Mouse (Mus musculus) right cerebral cortex, adult 18-20 months (tissue): Measurements from ENCODE around the gene Fam189a2.

Experiments
- DNase-seq: peaks from one replicate; pipeline ENCODE4 v3.0.0; 2022; ENCODE audit warnings: mixed read lengths

Fam189a2 gene

DNA sequence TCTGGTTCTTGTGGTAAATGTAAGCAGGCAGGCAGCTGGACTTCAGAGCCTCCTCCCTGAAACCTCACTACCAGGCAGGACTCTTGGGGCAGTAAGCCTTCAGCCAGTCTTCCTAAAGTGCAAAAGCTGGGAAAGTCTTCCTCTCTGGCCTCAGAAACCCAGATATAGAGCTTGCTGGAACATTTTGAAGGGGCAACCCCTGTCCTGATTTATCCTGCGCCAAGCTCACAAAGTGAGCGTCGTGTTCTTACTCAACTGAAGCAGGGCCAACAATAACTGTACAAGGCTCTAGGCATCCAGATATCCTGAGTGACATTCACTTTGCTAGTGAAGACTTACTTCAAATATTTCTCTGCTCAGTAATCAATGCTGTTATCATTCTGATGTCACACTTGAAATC is 60.4 kb downstream of the Fam189a2 start:
- DNase-seq: no peak

DNA sequence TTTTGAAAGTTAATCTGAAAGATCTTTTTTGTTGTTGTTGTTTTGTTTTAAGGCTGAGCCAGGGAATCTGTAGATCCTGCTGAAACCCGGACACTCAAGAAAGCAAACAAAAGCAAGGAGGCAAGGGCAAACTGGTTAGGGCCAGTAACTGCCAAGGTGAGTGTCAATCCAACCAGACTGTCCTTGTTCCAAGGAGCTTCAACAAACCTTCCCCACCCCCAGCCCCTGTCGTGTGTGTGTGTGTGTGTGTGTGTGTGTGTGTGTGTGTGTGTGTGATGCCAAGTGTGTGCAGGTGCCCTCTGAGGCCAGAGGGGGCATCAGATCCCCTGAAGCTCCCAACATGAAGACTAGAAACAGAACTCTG is 62.0 kb downstream of the Fam189a2 start:
- no peak for DNase-seq

- no peak for DNase-seq
Observed at GRCm38 (mm10) chr19:23968125-23968861, 62.5 kb downstream of the Fam189a2 start.

- peak; percentile 85 for DNase-seq
Observed at GRCm38 (mm10) chr19:23967156-23967555, 63.7 kb downstream of the Fam189a2 start.

DNA sequence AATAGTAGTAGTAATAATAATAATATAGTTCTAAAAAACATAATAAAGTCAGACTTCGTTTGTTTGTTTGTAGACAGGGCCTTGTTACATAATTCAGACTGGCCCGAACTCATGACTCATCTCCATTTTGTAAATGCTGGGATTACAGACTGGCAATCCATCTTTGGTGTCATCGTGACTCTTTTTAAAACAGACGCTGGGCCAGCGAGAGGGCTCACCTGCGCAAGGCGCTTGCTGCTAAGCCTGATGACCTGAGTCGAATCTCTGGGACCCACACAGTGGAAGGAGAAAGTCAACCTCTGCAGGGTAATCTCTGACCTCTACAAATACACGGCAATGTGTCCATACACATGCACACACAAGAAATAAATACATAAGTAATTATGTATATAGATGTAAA is 64.4 kb downstream of the Fam189a2 start:
- no peak for DNase-seq

GRCm38 (mm10) chr19:23964401-23964910 is 66.4 kb downstream of the Fam189a2 start:
- no peak for DNase-seq

DNA sequence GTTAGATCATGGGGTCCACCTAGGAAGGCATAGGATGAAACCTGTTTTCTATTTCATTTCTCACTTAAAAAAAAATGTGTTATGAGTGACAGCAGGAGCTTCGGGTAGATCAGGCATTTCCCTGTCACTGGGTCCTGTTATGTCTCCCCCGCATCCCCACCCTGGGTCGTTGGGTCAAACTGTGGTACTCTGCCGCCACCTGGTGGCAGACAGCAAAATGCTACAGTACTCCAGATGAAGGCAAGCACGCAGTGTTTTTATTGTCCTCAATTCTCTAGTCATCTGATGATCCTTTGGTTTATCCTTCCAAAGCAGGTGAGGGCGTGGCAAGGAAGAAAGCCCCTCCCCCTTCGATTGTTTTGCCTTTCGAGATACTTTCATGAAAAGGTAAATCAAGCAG is 69.3 kb downstream of the Fam189a2 start:
- peak; percentile 63 for DNase-seq

- DNase-seq: no peak
Observed at GRCm38 (mm10) chr19:23960831-23961447, 69.9 kb downstream of the Fam189a2 start.

DNA sequence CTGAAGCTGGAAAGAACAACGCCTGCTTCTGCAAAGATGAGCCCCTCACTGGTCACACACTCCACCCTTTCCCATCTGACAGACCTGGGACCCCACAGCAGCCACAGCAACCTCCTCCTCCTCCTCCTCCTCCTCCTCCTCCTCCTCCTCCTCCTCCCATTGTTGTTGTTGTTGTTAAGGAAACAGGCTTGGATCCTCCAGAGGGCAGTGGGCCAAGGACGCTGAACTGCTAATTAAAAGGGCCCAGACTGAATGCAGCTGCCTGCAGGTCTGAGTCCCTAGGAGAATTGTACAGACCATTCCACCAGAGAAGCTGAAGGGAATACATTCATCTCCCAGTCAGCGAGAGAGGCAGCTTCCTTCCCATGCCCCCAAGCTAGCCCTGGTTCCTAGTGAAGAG is 70.5 kb downstream of the Fam189a2 start:
- DNase-seq: no peak

GRCm38 (mm10) chr19:23959870-23960269 is 70.9 kb downstream of the Fam189a2 start:
- no peak for DNase-seq

- DNase-seq: no peak
Observed at GRCm38 (mm10) chr19:23958925-23959324, 71.9 kb downstream of the Fam189a2 start.

DNA sequence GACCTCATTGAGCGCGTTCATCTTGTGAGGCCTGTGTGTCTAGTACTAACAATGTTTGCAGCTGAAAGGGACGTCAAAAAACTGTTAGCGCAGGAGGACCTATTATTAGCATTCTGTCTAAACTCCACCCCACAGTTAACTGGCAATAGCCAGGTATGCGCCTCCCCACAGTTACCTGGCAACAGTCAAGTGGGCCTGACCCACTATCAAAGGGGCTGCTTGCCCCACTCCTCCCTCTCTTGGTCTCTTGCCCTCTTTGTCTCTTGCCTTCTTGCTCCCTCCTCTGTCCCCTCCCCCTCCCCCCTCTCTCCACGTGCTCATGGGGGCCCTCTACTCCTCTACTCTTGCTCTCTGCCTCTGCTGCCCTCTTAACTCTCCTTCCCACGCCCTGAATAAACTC is 73.3 kb downstream of the Fam189a2 start:
- no peak for DNase-seq

DNA sequence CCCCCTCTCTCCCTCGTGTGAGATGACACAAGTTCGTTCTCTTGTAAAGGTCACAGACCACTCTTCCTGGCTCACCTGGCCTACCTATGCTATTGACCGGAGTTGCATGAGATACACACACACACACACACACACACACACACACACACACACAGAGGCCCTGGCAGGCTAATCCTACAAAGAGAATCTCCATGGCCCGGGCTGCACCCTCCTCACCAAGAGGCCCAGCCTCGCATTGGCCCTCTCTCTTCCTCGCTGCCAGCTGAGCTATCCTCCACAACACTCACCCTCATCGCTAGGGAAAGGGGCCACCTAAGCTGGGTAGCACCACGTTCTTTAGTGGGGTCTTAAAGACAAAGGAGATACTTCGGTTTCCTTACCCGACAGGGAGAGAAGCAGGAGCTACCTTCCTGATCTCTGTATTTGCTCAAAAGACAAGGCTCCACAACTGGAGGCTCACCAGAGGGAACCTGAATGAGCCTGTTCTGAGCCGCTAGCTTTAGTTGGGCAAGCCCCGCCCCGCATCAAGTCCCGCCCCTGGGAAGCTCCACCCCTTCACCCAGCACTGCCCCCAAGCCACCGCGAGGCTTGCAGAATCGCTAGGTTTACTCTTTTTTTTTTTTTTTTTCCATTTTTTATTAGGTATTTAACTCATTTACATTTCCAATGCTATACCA is 74.4 kb downstream of the Fam189a2 start:
- DNase-seq: no peak

- DNase-seq: no peak
Observed at GRCm38 (mm10) chr19:23955461-23955860, 75.4 kb downstream of the Fam189a2 start.

DNA sequence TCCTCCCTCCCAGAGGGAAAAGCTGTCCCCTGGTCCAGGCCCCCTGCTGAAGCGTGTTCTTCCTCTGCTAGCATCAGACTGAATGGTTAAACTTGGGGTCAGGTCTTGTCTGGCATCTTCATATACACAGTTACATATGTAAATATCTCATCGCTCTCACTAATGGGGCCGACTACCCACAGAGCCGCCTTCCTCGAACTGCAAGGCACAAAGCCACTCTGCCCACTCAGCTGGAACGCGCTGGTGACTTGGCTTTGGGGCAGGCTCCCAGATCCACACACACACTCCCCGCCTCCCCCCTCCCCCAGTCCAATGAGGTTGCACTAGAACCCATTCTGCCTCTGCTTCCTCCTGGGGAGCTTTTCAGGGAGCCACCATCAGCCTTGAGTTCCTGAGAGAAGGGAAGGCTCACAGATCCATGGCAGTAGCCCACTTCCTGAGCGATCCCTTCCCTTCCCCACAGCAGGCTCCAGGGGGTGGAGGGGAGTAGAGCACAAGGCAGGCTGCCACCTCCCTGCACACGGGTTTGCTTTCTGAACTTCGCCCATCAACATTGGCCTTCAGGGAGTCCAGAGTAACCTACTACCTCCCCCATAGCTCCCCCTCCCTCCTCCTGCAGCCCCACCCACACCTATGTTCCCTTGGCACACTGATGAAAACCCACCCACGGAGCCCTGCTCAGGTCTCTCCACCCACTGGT is 82.4 kb downstream of the Fam189a2 start:
- DNase-seq: no peak

DNA sequence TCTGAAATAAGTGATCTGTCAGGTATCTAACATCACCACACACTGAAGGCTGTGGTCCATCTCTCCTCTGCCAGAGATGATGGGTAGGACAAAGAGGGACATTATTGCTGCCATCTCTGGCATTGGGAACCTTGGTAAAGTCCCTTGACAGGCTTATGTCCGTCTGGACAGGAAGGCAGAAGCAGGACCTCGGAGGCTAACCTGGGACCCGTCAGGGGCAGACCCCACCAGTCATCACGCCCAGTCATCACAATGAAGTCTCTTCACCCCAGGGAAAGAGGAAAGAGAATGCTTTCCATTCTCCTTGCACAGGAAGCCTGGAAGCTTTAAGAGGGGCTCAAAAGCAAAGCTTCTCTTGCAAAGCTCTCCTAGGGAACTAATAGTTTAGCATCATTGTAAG is 82.9 kb downstream of the Fam189a2 start:
- DNase-seq: no peak

- DNase-seq: no peak
Observed at GRCm38 (mm10) chr19:23946751-23947150, 84.1 kb downstream of the Fam189a2 start.

GRCm38 (mm10) chr19:23946026-23946685 is 84.7 kb downstream of the Fam189a2 start:
- no peak for DNase-seq

DNA sequence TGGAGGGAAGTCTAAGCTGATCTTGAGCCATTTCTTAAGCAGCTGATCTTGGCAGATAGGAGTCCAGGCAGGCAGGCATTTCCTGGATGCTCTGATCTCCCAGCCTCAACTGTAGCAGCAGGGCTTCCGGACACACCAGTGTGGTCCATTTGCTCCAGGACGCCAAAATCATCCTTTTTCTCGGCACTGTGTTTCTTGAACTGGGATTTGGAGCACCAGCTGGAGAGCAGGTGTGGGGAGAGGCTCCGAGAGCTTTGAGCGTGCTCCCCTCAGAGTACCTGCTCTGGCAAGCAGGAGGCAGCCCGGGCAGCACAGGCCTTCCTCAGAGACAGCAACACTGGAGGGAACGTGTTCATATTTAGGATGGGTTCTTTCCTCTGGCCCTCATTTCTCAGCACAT is 87.9 kb downstream of the Fam189a2 start:
- no peak for DNase-seq

DNA sequence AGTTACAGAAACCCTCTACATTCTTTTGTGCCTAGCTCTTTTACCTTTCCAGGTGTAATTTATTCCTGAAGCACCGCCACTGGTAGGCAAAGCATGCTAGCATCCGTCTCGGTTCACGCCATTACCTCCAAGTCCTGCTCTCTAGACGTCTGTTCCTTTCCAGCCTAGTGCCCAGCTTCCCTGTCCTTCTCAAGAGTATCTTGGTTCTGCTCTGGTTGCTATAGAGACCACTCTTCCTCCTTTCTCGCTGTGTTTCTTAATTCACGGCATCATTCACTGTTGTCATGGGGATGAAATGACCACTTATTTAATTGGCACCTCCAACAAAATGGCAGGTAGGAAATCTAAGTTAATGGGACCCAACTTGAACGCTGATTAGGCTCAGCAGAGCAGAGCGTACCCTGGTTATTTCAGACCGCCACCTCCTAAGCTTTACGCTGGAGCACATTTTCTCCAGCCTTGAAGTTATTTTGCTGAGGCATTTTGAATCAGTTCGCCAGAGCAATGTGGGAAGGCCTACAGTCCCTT is 89.3 kb downstream of the Fam189a2 start:
- no peak for DNase-seq

DNA sequence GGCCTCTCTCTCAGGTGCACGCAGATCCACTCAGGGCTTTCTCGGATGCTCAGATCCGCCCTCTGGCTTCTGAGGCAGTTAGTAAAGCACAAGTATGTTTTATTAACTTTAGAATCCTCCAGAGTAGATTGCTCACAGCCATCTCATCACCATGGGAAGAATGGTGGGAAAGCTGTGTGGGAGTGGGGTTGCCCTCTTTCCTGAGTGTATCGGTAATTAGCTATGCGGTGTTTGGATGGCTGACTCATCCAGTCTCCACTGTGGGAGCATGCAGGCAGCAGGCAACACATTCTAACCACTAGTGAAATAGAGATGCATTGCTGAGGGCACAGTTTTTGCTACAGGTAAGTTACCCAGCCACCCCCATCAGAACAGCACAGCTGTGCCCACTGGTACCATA is 100.0 kb downstream of the Fam189a2 start:
- DNase-seq: peak; percentile 83

- DNase-seq: no peak
Observed at GRCm38 (mm10) chr19:23925541-23925940, 105.3 kb downstream of the Fam189a2 start.

DNA sequence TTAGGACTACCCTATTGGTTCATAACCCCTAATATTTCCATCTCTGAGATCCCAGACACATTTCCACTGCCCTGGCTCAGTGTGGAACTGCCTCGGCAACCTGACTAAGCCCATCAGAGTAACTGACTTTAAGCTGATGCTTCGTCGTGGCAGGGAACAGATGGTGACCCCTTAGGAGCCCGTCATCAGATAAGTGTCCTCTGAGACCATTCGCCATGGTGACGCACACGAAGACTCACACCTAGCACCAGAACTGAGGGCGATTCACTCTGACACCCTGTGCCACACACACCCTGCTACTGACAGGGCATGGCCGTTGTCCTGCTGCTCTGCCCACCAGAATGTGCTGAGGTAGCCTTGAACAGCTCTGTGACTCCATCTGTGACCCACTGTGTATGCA is 106.0 kb downstream of the Fam189a2 start:
- no peak for DNase-seq
